Mouse (Mus musculus): Measurements from ENCODE around the gene Gm30083.

Gene Gm30083

DNA sequence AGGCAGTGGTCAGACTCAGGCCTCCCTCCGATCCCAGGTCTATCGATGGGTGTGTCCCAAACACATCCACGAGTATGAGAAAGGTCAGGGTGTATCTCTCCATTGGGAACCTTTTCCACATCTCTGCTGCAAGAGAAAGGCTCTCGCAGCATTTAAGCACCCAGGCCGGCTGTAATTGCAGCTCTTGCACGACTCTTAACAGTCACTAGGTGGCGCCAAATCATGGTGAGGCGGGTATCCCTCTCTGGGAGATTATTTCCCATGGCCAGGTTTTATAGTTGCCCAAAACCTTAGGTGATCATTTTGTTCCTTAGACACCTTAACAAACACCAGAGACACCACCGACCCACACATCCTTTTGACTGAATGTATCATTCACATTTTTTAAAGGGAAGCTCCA, 55.6 kb downstream of the Gm30083 start:
- DNase-seq (ENCODE audit: low read depth): peak; percentile 64

DNA sequence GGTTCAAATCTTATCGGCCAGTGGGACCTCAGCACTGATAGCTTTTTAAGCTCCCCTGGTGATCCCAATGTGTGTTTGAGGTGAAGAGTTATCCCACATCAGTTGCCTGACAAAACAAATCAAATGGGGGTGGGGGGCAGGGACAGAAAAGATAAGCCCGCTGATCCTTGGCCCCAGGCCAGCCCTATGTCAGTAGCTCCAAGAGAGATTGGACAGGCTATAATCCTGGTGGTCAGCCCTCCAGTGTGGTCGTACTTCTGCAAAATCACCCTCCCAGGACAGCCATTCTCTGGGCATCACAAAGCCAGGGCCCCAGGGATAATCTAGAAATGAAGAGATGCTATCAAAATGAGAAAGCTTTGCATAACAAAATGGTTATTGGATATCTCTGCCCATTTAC, 56.1 kb downstream of the Gm30083 start:
- DNase-seq (ENCODE audit: low read depth): no peak

DNA sequence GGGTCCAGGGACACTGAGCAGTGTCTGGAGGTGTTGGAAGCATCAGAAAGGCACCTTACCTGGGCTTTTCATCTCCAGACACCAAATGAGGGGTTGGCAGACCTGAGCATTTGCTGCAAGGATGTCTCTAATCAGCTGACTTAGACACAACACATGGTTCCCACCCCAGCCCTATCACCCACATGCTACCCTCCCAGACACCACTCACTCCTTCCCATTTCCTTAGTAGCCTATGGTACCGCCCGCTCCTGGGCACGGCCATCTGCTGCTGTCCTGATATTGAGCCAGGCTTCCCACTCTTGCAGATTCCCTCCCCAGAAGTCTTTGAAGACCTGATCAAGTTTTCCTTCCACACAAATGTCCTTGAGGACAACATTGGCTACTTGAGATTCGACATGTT, 56.8 kb downstream of the Gm30083 start:
- no peak for DNase-seq (ENCODE audit: low read depth)

DNA sequence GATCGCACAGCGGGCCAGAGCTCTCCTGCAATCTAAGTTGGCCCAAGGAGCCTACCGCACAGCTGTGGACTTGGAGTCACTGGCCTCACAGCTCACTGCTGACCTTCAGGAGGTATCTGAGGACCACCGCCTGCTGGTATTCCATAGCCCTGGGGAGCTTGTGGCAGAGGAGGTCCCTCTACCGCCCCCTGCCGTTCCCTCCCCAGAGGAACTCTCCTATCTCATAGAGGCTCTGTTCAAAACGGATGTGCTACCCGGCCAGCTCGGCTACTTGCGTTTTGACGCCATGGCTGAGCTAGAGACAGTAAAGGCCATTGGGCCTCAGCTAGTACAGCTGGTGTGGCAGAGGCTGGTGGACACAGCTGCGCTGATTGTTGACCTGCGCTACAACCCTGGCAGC, 58.9 kb downstream of the Gm30083 start:
- DNase-seq (ENCODE audit: low read depth): no peak

DNA sequence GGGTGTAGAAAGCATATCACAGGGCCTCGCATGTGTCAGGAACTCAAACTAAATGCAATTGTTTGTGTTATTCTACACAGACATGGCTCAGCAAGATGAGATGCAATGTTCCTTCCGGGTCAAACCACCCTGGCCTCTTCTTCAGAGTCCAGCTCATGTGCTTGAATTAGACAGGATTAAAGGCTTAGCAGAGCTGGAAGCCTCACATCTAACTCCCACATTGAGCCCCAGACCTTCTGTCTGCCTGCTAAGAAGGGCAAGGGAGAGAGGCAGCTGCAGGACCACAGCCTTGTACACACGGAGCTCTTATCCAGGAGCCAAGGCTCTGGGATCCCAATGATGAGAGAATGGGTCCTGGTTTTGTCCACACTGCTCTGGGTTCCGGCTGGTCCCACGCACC, 61.2 kb downstream of the Gm30083 start, which contains the start of gene Rbp3:
TSS of gene Rbp3 (plus strand) at position 243 of the 400 bp plus-strand sequence.
- no peak for DNase-seq (ENCODE audit: low read depth)

DNA sequence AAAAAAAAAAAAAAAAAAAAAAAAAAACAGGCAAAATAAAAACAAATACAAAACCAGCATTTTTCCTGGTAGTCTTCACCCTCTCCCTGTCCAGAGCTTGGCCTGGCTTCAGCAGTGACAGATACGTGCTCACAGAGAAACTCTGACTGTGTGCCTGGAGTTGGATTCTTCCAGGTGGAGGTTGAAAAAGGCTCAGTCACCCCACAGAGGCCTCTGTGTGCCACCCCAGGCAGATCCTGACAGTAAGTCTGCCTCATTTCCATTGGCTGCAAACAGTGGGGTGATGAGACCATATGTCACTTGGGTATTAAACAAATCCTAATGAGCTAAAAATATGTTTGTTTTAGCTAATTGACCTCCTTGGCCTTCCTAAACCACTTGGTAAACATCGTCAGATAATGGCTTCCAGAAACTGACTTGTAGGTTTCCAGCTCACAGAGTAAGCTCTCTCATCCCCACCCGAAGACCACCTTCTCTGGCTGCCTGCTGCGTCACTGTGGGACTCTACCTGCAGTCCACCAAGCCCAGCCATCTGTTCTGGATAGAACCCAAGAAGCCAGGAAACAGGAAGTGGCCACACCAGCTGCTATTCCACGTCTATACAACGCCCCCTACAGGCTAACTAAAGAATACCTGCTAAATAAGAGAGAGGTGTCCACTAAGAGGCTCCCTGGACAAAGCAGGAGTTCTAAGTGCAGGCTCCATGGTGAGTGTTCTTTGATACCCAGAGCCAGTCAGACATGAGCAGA, 62.6 kb downstream of the Gm30083 start:
- DNase-seq (ENCODE audit: low read depth): no peak

DNA sequence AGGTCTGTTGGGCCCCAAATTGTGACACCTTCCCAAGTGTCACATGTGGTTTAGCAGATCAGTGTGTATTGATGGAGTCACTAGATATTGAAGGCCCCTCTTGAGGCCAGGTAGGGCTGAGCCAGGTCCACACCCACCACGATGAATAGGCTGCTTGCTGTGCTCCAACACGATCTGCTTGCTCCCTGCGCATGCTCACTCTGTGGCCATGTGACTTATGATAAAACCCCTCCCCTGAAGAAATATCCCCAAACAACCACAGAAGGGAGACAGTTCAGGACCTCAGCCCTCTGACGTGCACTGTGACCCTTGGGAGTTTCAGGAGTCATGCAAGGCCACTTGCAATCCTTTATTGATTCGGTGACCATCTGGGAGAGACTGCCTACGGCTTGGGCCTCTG, 68.9 kb downstream of the Gm30083 start:
- no peak for DNase-seq (ENCODE audit: low read depth)

DNA sequence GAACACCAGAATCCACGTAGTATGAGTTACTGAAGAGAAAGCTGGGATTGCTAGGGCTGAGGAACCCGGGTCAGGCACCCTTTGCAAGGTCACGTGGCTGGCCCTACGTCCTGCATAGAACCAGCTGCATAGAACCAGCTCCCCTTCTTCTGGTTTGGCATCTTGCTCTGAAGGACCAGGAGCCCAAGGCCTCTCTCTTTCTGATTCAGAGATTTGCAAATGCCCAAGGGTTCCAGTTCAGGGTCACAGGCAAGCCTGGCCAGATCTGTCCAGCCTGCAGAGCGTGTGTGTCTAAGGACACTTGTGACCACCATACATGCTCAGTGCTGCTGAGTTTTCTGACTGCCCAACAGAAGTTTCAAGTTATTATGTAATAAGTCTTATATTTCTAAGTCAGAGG, 72.8 kb downstream of the Gm30083 start:
- no peak for DNase-seq (ENCODE audit: low read depth)

DNA sequence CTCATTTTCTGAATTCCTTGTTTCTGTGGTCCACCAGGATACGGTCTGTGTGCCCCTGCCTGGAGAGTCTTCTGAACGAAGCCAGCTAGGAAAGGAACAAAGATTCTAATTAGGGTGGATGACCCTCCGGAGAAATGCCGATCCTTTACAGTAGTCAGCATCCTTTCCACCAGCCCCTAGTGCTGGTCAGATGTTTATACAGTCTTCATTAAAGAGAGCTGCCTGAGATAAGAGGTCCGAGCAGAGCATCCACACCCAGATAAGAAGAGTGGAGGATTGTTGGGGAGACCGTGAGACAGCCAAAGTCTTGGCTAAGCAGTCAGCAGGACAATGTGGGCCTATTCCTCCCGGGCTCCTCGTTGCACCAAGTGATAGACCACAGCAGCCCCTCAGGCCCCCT, 74.2 kb downstream of the Gm30083 start, which contains the start of gene Gdf2:
TSS of gene Gdf2 (plus strand) at position 301 of the 400 bp plus-strand sequence.
- no peak for DNase-seq (ENCODE audit: low read depth)

DNA sequence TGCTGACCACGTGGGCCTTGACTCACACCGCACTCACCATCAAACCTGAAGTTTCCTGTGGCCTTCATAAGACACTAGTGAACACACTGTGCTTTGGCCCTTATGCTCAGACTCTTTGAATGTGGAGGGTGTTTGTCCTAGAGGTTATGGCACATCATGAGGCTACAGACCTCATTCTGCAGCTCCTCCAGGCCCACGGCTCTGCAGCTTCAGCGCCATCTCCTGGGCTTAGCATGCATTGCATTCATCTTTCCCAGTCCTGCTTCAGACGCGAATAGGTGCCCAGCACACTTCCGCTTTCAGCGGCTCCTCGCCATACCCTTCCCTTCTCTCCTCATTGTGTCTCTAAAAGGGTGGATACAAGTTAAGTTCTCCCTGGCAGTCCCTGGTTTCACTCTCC, 75.9 kb downstream of the Gm30083 start:
- DNase-seq (ENCODE audit: low read depth): no peak

Measured in NIH3T3 (cell line).